Mouse (Mus musculus) brain, embryonic 14.5 days (tissue): ENCODE measurements at regions not wholly inside any gene's neighbourhood (a gene's known extent, or its start where the extent isn't known, plus 50 kb on each side); places are given as distances from the start of the nearest gene placed in this dataset.

Source experiments
- CTCF ChIP-seq: fragments of 200-500 bp; IDR thresholded peaks from 2 replicates; pipeline ENCODE4 v1.5.1; 2012; ENCODE audit warnings: inconsistent platforms, mild to moderate bottlenecking, moderate library complexity, borderline replicate concordance; ENCODE audit not compliant: insufficient read depth, insufficient read length; ENCODE audit errors: extremely low read depth
- POLR2A ChIP-seq: fragments of 200-500 bp; IDR thresholded peaks from 2 replicates; pipeline ENCODE4 v1.6.1; 2012; ENCODE audit warnings: mild to moderate bottlenecking, inconsistent platforms, borderline replicate concordance; ENCODE audit not compliant: poor library complexity, insufficient read depth, insufficient read length, severe bottlenecking; ENCODE audit errors: extremely low read depth

GRCm38 (mm10) chr2:17157336-17157735 lies 573.9 kb downstream of the Nebl start:
- TF ChIP-seq POLR2A: no peak
- no peak for TF ChIP-seq CTCF
